Mouse (Mus musculus): Measurements from ENCODE around the gene Phf23.
A peak's percentile ranks its signal among the peaks of the same experiment; 100 is the strongest.

Gene Phf23

GRCm38 (mm10) chr11:70023481-70024150, 28.0 kb downstream of the Phf23 start:
- no peak for DNase-seq (ENCODE audit: low spot score)

- no peak for DNase-seq (ENCODE audit: low spot score)
Observed at GRCm38 (mm10) chr11:70024151-70024514, 28.6 kb downstream of the Phf23 start.

- no peak for DNase-seq (ENCODE audit: low spot score)
Observed at GRCm38 (mm10) chr11:70026689-70027088, 31.1 kb downstream of the Phf23 start.

DNA sequence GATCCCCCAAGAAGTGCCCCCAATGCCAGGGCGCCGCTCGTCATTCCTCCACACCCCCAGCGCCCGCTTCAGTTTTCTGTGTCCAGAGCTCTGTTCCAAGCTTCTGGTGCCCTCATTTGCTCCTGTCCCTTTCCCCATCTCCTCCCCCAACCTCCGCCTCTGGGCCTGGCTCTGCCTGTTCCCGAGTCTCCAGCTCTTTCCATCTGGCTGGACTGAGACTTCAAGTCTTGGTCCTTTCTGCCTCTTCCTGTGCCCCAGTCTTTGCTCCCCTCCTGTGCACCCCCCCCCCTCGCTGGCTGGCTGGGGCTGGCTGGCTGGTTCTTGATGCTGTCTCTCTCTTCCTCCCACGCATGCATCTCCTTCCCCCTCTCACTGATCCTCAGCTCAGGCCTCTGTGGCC, 31.8 kb downstream of the Phf23 start:
- no peak for DNase-seq (ENCODE audit: low spot score)

DNA sequence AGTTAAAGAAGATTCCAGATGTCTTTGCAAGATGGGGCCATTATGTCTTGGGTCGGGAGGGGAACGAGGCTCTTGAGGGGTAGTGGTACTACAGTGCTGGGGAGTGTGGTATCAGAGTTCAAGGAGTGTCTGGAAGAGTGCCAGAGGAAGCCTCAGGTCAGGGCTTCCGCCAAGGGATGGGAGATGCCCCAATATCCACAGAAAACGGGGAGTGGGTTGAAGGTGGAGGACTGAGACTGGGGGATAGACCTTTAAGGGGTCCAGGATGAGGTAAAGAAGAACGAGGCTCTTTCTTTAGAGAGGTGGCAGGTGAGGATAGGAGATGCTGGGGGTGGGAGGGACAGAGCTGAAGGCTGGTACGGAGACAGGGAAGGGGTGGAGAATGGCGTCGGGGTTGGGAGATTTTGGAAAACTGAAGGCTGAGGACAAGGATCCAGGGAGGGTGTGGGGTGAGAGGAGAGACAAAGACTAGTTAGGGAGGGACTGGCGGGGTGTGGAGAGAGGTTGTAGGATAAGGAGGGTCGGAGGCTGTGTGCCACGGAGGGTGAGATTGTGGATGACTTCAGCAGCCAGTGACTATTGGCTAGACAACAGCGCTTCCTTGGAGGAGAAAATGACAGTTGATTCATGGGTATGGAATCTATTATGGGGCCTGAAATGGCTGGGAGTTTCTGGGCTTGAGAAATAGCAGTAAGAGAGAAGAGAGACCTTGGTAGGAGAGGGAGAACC, 33.0 kb downstream of the Phf23 start:
- no peak for DNase-seq (ENCODE audit: low spot score)

DNA sequence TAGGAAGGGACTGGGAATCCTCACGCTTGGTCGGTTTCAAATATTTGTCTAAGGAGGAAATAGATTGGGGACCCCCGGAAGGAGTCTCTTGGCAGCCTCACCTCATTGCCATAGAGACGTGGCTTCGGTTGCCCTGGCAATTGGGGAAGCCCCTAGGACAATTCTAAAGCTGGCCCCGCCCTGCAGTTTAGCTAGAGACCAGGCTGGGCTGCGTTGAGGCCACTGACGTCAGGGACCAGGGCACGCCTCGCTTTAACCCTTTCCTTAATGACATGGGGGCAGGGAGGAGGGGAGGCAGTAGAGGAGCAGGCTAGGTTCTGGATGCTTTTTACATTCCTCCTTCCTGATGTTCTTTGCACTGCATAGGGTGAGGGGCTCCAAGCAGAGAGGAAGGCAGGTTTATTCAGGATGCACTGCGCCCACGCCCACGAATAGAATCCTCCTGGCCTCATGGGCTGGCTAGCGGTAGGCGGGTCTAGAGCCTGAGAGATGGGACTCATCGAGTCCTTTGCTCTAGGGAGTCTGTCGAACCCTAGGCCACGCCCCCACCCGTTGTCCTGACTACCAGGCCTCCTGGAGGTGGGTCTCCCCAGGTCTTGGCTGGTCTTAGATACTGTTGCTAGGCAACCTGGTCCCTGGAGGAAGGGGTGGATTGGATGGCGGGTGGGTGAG, 33.7 kb downstream of the Phf23 start:
- peak; percentile 48 for DNase-seq (ENCODE audit: low spot score)

DNA sequence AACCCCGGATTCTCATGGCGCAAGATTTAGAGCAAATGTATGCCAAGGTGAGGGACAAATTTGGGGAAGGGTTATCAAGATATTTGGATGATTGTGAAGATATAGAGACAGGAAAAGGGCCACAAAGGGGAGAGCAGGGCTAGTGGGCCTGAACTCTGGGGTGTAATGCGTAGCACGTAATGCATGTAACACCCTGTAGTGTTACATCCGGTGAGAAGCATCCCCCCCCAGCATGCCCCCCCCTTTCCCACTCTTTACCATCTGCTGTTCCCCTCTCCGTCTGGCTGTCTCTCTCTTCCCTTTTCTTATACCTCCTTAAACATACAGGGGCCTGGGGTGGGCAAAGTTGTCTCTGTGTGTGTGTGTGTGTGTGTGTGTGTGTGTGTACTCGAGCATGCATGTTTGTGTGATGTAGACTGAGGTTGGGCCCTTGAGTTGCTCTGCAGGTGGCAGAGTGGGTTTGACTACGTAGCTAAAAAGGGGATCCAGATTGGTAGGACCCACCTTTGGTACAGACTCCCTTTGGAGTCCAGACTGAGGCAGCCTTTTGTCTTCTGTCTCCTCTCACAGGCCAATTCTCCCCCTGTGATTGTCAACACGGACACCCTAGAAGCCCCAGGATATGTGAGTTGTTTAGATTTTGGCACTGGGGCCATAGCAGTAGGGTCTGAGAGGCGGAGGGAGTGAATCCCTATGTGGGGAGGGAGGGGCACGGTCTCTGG, 34.4 kb downstream of the Phf23 start:
- DNase-seq (ENCODE audit: low spot score) = no peak

GRCm38 (mm10) chr11:70030651-70031320, 35.2 kb downstream of the Phf23 start:
- no peak for DNase-seq (ENCODE audit: low spot score)

GRCm38 (mm10) chr11:70031321-70031670, 35.7 kb downstream of the Phf23 start:
- DNase-seq (ENCODE audit: low spot score) = no peak

GRCm38 (mm10) chr11:70038174-70038573, 42.6 kb downstream of the Phf23 start:
- DNase-seq (ENCODE audit: low spot score) = no peak

DNA sequence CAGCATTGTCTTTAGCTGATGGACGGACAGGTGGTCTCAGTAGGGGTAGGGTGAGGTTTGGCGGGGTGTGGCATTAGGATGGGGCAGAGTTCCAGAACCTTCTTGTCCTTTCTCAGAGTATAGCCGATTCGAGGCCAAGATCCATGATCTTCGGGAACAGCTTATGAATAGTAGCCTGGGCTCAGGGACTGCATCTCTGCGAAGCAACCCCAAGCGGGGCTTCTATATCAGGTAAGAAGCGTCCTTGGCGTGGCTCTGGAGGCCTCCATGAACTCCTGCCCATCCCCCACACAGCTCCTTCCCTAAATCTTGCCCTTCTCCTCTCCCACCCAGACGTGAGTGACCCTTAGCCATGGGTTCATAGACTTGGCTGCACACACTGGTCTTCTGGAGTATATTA, 44.1 kb downstream of the Phf23 start:
- no peak for DNase-seq (ENCODE audit: low spot score)

- no peak for DNase-seq (ENCODE audit: low spot score)
Observed at GRCm38 (mm10) chr11:70040184-70040583, 44.6 kb downstream of the Phf23 start.

GRCm38 (mm10) chr11:70042309-70043085, 46.9 kb downstream of the Phf23 start:
- DNase-seq (ENCODE audit: low spot score) = no peak

GRCm38 (mm10) chr11:70043665-70044064, 48.1 kb downstream of the Phf23 start:
- no peak for DNase-seq (ENCODE audit: low spot score)

GRCm38 (mm10) chr11:70045435-70045834, 49.9 kb downstream of the Phf23 start:
- no peak for DNase-seq (ENCODE audit: low spot score)

- no peak for DNase-seq (ENCODE audit: low spot score)
Observed at GRCm38 (mm10) chr11:70049366-70049765, 53.8 kb downstream of the Phf23 start.

Data from ovary, postnatal 14 days (tissue).